Mouse (Mus musculus): ENCODE measurements at regions not wholly inside any gene's neighbourhood (a gene's known extent, or its start where the extent isn't known, plus 50 kb on each side); places are given as distances from the start of the nearest gene placed in this dataset.

- peak; percentile 65 for DNase-seq (ENCODE audit: low read depth, low spot score)
Observed at GRCm38 (mm10) chr3:35637066-35637465, 116.8 kb upstream of the Atp11b start.

Measured in ZHBTc4 (cell line).